Mouse (Mus musculus) E14TG2a.4 (cell line): Measurements from ENCODE around the gene Sugt1.

Source experiments
- H3K27me3 ChIP-seq: 2 replicates; pipeline ENCODE4 v1.6.1; 2014; ENCODE audit warnings: low read length, control low read depth; ENCODE audit not compliant: insufficient read depth
- H3K36me3 ChIP-seq: 2 replicates; pipeline ENCODE4 v1.6.1; 2014; ENCODE audit warnings: low read length, control low read depth; ENCODE audit not compliant: insufficient read depth
- H3K4me1 ChIP-seq: replicated peaks from 2 replicates; pipeline ENCODE4 v1.6.1; 2014; ENCODE audit warnings: low read depth, low read length, control low read depth
- H3K4me3 ChIP-seq: replicated peaks from 2 replicates; pipeline ENCODE4 v1.5.1; 2014; ENCODE audit warnings: mild to moderate bottlenecking, low read length
- H3K9me3 ChIP-seq: 2 replicates; pipeline ENCODE4 v1.6.1; 2014; ENCODE audit warnings: low read length, control low read depth
- CTCF ChIP-seq: conservative IDR thresholded peaks from 2 replicates; pipeline ENCODE4 v1.5.1; 2014; ENCODE audit warnings: low read length
- NANOG ChIP-seq: IDR thresholded peaks from 2 replicates; pipeline ENCODE4 v1.6.1; 2014; ENCODE audit warnings: borderline replicate concordance, low read length, mixed read lengths
- POU5F1 ChIP-seq: IDR thresholded peaks from 2 replicates; pipeline ENCODE4 v1.6.1; 2014; ENCODE audit warnings: low read length, borderline replicate concordance

Sugt1 gene

DNA sequence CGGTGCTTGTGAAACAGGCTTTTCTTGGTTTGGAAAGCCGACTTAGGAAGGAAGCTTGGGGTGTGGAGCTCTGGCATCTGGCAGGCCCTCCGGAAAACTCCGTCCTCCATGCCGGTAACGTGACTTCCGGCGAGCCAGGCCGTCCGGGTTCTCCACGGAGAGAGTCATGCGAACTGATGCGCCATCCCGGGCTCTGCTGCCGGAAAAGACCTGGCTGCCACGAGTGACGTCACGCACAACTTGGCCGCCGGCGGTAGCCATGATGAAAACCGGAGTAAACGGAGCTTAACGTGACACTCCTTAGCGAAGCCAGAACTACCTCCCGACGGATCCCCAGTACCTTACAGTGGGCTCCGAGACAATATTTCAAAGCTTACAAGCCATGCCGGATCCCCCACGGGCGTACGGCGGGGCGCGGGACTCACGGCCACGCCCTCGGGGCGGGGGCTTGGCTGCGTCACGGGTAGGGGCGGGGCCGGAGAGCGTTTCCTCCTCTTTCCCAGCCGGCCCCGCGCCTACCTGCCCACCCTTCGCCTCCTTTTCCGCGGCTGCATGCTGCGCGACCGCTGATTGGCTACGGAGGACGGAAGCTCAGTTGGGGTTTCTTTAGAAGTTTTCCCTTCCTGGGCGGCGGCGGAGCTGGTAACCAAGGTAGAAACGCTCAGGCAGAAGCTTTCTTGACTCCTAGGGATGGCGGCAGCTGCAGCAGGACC, at the start of gene Sugt1:
Gene Sugt1, plus strand, starts transcription at position 553 of the 713 bp plus-strand sequence.
- Histone ChIP-seq H3K9me3 (no peaks in the 10 kb centered on the region), H3K27me3 (no peaks in the 10 kb centered on the region), H3K4me3 (peak within 1 kb of the TSS; percentile 96), H3K36me3 (peaks cover 28% of the 10 kb centered on the region), H3K4me1 (peaks cover 66% of the 10 kb centered on the region)
- TF ChIP-seq POU5F1 (no peak), CTCF (no peak), NANOG (no peak)

DNA sequence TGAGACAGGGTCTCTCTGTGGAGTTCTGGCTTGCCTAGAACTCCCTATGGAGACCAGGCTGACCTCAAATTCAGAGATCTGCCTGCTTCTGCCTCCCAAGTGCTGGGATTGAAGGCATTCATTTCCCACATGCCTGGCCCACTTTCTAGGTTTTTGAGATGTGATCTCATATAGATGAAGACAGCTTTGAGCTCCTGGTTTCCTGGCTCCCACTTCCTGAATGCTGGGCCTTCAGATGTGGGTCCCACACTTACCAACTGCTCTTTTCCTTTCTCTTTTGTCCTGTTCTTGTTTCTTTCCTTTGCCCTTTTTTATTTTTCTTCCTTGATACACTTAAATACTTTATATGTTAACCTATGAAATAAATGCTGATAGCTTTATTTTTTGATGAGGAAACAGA, 49.6 kb upstream of the Sugt1 start:
- Histone ChIP-seq H3K9me3 (no peaks in the 10 kb centered on the region), H3K27me3 (no peaks in the 10 kb centered on the region), H3K36me3 (no peaks in the 10 kb centered on the region), H3K4me1 (no peaks in the 10 kb centered on the region), H3K4me3 (no peak overlapping the region)
- TF ChIP-seq NANOG (no peak), POU5F1 (no peak), CTCF (no peak)

GRCm38 (mm10) chr14:79541606-79542005, 45.9 kb upstream of the Sugt1 start:
- Histone ChIP-seq H3K36me3 (no peaks in the 10 kb centered on the region), H3K9me3 (no peaks in the 10 kb centered on the region), H3K4me3 (no peak overlapping the region), H3K4me1 (peaks cover 2% of the 10 kb centered on the region), H3K27me3 (no peaks in the 10 kb centered on the region)
- TF ChIP-seq NANOG, result no peak
- no peak for TF ChIP-seq CTCF
- TF ChIP-seq POU5F1, result no peak

DNA sequence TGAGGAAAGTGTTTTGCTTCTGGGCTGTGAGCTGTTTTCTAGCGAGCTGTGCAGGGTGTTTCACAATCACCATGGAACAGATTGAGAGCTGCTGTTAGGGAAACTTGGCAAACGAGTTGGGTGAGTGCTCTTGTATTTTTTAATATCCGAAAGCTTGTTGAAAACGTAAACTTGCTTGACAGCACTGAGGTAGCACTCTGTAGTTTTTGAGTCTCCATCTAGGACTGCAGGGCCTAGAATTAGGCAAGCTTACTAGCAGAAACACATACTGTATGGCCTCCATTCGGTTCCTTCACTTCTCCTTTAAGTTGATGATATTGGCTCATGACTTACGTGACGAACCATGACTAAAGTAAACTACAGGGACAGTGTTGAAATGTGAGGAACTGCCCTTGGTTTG, 38.1 kb upstream of the Sugt1 start:
- Histone ChIP-seq H3K36me3 (no peaks in the 10 kb centered on the region), H3K4me3 (no peak overlapping the region), H3K9me3 (no peaks in the 10 kb centered on the region), H3K4me1 (peaks cover 6% of the 10 kb centered on the region), H3K27me3 (no peaks in the 10 kb centered on the region)
- TF ChIP-seq NANOG, result no peak
- no peak for TF ChIP-seq CTCF
- no peak for TF ChIP-seq POU5F1

GRCm38 (mm10) chr14:79551929-79552328, 35.6 kb upstream of the Sugt1 start:
- H3K4me1 ChIP-seq, result peaks cover 1% of the 10 kb centered on the region; the same call in 1 of the 2 replicates
- H3K4me3 ChIP-seq, result no peak overlapping the region
- no peak for TF ChIP-seq POU5F1
- no peak for TF ChIP-seq NANOG
- TF ChIP-seq CTCF, result no peak
- H3K36me3 ChIP-seq, result no peaks in the 10 kb centered on the region
- no peaks in the 10 kb centered on the region for H3K27me3 ChIP-seq
- no peaks in the 10 kb centered on the region for H3K9me3 ChIP-seq

- H3K4me1 ChIP-seq, result no peaks in the 10 kb centered on the region
- no peaks in the 10 kb centered on the region for H3K27me3 ChIP-seq
- H3K9me3 ChIP-seq, result no peaks in the 10 kb centered on the region
- no peak overlapping the region for H3K4me3 ChIP-seq
- TF ChIP-seq POU5F1 (no peak), NANOG (no peak), CTCF (no peak)
- no peaks in the 10 kb centered on the region for H3K36me3 ChIP-seq
Observed at GRCm38 (mm10) chr14:79552854-79553253, 34.6 kb upstream of the Sugt1 start.

DNA sequence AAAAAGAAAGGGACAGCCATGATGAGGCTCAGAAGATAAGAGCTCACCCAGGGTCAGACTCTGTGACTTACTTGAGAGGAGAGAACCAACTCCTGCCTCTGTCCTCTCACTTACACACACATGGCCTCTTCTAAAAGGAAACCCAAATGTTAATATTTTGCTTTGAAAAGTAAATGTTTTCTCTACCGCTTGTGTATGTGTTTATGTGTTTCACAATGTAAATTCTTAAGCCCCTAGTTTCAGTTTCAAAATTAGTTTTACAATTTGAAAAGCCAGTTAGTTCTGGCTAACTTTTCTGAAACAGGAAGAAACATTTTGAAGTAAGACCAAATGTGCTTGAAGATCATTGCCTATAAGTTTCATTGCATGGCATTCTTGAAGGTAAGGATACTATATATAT, 29.7 kb upstream of the Sugt1 start:
- no peak for TF ChIP-seq CTCF
- TF ChIP-seq POU5F1, result no peak
- no peak for TF ChIP-seq NANOG
- Histone ChIP-seq H3K9me3 (no peaks in the 10 kb centered on the region), H3K4me3 (no peak overlapping the region), H3K4me1 (peaks cover 5% of the 10 kb centered on the region), H3K36me3 (no peaks in the 10 kb centered on the region), H3K27me3 (no peaks in the 10 kb centered on the region)

- peaks cover 31% of the 10 kb centered on the region for H3K4me1 ChIP-seq
- no peaks in the 10 kb centered on the region for H3K27me3 ChIP-seq
- H3K4me3 ChIP-seq, result no peak overlapping the region
- TF ChIP-seq CTCF, result peak; percentile 92
- TF ChIP-seq NANOG, result no peak
- H3K36me3 ChIP-seq, result no peaks in the 10 kb centered on the region
- H3K9me3 ChIP-seq, result no peaks in the 10 kb centered on the region
Observed at GRCm38 (mm10) chr14:79562745-79563144, 24.7 kb upstream of the Sugt1 start.

DNA sequence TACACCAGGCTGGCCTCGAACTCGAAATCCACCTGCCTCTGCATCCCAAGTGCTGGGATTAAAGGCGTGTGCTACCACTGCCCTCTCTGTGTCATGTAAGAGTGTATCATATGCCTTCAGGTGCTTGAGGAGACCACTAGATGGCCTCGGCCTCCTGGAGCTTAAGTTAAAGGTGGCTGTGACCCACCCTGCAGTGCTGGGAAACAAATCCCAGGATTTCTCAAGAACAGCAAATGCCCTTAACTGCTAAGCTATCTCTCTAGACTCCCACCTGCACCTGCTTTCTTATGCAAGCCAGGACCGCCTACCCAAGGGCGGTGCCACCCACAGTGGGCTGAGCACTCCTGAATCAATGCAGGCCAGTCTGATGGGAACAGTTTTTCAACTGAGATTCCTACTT, 22.7 kb upstream of the Sugt1 start:
- Histone ChIP-seq H3K27me3 (no peaks in the 10 kb centered on the region), H3K4me1 (peaks cover 31% of the 10 kb centered on the region), H3K4me3 (no peak overlapping the region), H3K9me3 (no peaks in the 10 kb centered on the region), H3K36me3 (0 out of 2 replicates have a peak, but pooled peaks cover 4% of the 10 kb centered on the region)
- no peak for TF ChIP-seq NANOG
- TF ChIP-seq POU5F1, result peak; percentile 74
- TF ChIP-seq CTCF, result peak; percentile 24; the same call in 1 of the 2 replicates

DNA sequence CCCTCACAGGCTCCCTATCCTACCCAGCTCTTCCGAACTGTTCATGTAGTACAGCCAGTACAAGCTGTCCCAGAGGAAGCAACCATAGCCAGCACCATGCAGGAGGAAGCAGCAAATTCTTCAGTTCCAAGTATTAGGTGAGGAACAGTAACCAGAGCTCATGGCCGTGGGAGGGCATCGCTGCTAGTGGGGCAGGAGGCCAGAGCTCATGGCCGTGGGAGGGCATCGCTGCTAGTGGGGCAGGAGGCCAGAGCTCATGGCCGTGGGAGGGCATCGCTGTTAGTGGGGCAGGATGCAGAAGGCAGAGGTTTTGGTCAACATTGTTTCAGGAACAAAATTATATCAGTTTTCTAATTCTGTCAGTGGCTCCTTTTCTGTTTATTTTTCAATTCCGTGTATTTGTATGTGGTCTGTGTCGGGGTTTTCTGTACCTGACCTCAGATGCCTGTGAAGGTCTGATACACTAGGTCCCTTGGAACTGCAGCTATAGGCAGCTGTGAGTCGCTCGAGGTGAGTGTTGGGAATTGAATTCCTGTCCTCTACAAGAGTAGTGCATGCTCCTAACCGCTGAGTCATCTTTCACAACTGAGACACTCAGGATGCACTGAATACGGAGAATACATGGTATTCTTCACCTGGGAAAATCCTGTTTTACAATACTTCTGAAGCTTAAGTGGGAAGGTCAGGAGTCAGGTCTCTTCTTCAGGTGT, 13.9 kb upstream of the Sugt1 start:
- TF ChIP-seq POU5F1 (no peak), CTCF (no peak), NANOG (no peak)
- Histone ChIP-seq H3K4me1 (peaks cover 11% of the 10 kb centered on the region), H3K4me3 (peak overlapping the region; percentile 41), H3K27me3 (no peaks in the 10 kb centered on the region), H3K36me3 (0 out of 2 replicates have a peak, but pooled peaks cover 8% of the 10 kb centered on the region), H3K9me3 (peaks cover 2% of the 10 kb centered on the region; the same call in 1 of the 2 replicates)
